Mouse (Mus musculus) cerebral cortex, adult 2 months (tissue): ENCODE measurements around the gene Mmd.

Experiments used
- WGBS: fragments of 180-500 bp; shearing (Covaris S2); methylation state at CpG from one replicate; pipeline ENCODE4 v1.1.7; 2018; 5-methylcytosine and 5-hydroxymethylcytosine counted together

Gene Mmd

DNA sequence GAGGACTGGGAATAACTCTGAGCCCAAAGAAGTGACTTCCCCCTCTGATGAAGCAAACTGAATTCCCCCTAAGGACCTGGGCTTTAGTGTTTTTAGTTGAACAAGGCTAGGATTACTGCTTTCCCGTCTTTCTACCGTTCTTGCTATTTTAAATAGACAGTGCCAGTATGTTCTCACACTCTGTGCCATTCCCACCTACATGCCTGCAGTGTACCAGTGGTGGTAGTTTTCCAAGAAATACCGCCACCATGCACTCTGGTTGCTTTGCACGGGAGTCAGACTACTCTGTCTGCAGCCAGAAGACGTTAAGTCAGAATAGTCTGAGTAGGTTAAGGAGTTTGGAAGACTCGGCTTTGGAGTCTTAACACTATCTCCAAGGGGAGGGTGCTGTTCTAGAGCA lies 34.3 kb downstream of the Mmd start:
- 45% methylated on average over 6 of the region's 6 CpGs for WGBS

GRCm38 (mm10) chr11:90284079-90284478 lies 34.8 kb downstream of the Mmd start:
- WGBS, result 51% methylated on average over 2 of the region's 2 CpGs

GRCm38 (mm10) chr11:90284623-90285022 lies 35.4 kb downstream of the Mmd start:
- WGBS, result 63% methylated on average over 4 of the region's 4 CpGs

DNA sequence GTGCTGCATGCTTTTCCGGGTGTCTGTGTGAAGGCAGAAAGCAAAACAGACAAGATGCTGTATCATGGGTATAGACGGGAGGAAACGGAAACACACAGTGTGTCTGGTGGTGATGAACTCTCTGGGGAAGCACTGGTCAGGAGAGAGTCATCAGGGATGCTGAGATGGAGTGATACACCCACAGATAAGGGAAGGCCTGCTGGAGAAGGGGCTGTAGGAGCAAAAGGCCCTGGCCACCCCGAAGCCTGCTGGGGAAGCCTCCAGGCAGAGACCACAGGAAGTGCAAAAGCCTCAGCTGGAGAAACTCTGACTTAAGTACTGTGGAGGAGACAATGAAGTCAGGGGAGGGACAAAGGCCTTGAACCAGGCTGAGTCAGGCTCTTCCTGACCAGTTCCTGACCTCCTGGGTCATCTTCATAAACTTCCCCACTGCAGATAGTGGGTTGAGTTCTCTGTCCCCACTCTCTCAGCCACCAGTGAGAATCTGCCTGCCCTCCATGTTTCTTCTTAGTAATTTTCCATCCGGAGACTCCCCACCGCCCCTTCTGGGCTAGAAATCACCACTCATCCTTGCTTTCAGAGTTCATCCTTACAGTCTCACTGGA lies 37.4 kb downstream of the Mmd start:
- WGBS, result 92% methylated on average over 6 of the region's 6 CpGs

- WGBS, result 70% methylated on average over 4 of the region's 4 CpGs
Measured at GRCm38 (mm10) chr11:90291156-90291555, 41.9 kb downstream of the Mmd start.

- 86% methylated on average over 2 of the region's 2 CpGs for WGBS
Measured at GRCm38 (mm10) chr11:90294622-90295021, 45.4 kb downstream of the Mmd start.

- WGBS, result 92% methylated on average over 5 of the region's 5 CpGs
Measured at GRCm38 (mm10) chr11:90306067-90306466, 56.8 kb downstream of the Mmd start.

DNA sequence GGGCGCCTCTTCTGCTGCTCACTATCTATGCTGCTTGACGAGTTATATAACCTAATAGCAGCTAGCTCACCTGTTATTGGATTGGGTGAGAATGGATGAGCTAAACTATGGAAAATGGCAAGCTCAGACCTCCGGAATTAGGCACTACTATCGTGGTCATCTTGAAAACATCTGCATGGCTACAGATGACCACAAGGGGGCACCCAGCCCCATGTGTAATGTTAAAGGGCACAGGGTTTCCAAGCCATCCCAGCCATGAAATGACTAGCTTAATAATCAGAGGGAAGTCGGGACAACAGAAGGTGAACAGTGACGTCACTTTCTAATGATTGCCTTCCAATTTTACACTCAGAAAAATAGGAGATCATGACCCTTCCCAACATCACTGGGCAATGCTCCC lies 57.7 kb downstream of the Mmd start:
- 48% methylated on average over 6 of the region's 6 CpGs for WGBS

DNA sequence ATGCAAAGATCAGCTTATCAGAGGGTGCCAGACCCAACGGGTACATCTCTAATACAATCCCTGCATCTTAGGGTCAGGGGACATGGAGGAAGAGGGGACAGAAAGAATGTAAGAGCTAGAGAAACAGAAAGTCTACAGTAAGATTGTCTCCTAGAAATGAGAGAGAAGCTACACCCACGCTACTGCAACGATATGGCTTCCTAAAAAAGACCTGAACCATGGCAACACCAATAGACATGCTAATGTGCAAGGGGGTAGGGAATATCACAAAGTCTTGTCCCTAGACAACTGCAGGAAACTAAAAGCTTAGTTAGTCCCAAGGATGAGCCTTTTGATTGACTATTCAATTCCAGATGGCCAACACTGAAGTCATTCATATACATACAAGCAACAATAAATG lies 65.3 kb downstream of the Mmd start:
- 44% methylated on average over 3 of the region's 3 CpGs for WGBS

- 3% methylated on average over 4 of the region's 4 CpGs for WGBS
Measured at GRCm38 (mm10) chr11:90317482-90317881, 68.2 kb downstream of the Mmd start.

DNA sequence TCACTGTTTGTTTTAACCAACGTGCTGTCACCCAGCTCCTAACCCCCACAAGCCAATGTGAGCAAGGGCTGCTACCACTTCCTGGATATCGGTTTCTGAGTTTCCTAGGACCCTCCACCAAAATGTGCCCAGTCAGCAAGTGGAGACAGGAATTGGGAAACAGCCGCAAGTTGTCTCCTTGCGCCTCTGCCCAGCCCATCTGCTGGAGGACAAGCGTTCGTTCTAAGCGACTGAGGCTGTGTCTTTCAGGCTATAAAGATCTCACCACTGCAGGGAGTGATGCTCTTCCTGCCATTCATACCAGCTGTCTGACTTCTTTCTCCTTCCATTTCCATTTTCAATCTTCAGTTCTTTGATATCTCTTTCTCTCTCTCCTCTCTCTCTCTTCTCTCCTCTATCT lies 71.7 kb downstream of the Mmd start:
- WGBS, result 81% methylated on average over 7 of the region's 7 CpGs

DNA sequence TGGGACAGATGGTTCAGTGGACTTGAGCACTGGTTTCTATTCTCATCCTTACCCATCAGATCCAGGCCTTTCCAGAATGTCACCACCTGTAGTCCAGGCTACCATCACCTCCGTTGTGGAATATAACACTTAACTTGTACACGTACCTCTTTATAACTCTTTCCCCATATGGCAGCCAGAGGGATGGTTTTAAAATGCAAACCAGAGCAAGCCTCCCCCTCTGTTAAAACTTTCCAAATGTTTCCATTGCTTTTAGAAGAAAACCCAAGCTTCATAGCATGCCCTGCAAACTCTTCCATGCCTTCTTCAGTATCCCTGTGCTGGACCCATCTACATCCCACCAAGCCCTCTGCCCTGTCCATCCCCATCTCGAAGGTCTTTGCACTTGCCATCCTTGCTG lies 75.3 kb downstream of the Mmd start:
- WGBS, result 72% methylated on average over 3 of the region's 3 CpGs

GRCm38 (mm10) chr11:90326146-90326545 lies 76.9 kb downstream of the Mmd start:
- 93% methylated on average over 5 of the region's 5 CpGs for WGBS

GRCm38 (mm10) chr11:90326836-90327235 lies 77.6 kb downstream of the Mmd start:
- 42% methylated on average over 1 of the region's 1 CpGs for WGBS
